Mouse (Mus musculus) frontal cortex, adult 2 months (tissue): ENCODE measurements around the gene Olfr1404. TPM values are rescaled to one million over a fixed set of nuclear protein-coding genes. Genes with fewer than 3 reads are reported as not detected.
"Not testable (repeated sequence)": the region's sequence is repeated elsewhere in the genome, so short reads cannot be mapped to it uniquely, and the experiment has no call there.

Experiments
- DNase-seq, 2 experiments: peaks; one replicate each; pipeline ENCODE4 v3.0.0; 2022; ENCODE audit warnings: low spot score in 1 of 2; ENCODE audit errors: extremely low spot score in 1 of 2
- polyA plus RNA-seq: library from polyadenylated mRNA; depleted of rRNA; stranded (reverse); fragments of >200 nt; gene quantifications from 2 replicates; pipeline ENCODE4 v1.2.3, GENCODE M21; 2012; rRNA removed

The Olfr1404 gene
- polyA plus RNA-seq: not detected in 2 replicates

GRCm38 (mm10) chr1:173212092-173212491 is at the start of gene Olfr1404:
Olfr1404 (plus strand) TSS chr1:173212392.
- no peak for DNase-seq

- DNase-seq: no peak
Observed at GRCm38 (mm10) chr1:173174154-173174842, 37.9 kb upstream of the Olfr1404 start.

GRCm38 (mm10) chr1:173190540-173190939 is 21.7 kb upstream of the Olfr1404 start, which contains the start of gene Olfr1406:
Olfr1406 (minus strand) TSS chr1:173190640.
- DNase-seq: no peak

DNA sequence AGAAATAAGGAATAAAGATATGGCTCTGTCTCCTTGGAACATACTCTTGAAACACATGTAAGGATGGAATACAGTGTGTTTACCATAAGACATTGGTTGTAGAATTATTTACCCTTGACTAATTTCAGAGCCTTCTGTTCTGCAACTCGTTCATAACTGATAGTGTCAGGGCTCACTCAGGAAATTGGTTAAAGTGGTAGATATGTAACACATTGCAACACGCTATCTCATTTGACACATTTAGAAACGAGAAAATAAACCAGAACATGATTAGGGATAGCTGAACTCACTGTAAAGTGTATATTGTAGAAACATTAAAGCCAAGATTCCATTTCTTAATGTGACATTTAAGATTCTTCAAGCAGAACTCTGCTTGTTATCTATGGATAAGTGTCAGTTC is 20.1 kb upstream of the Olfr1404 start:
- DNase-seq: no peak

GRCm38 (mm10) chr1:173196359-173196758 is 15.8 kb upstream of the Olfr1404 start:
- no peak for DNase-seq

GRCm38 (mm10) chr1:173197508-173197907 is 14.7 kb upstream of the Olfr1404 start, which contains the start of gene Olfr218:
Olfr218 (plus strand) TSS chr1:173197808.
- no peak for DNase-seq

GRCm38 (mm10) chr1:173216481-173216880 is 4.3 kb downstream of the Olfr1404 start:
- no peak for DNase-seq

GRCm38 (mm10) chr1:173227081-173227480 is 14.9 kb downstream of the Olfr1404 start, which contains the start of gene Fcer1a:
Fcer1a (minus strand) TSS chr1:173227214.
- DNase-seq: no peak

DNA sequence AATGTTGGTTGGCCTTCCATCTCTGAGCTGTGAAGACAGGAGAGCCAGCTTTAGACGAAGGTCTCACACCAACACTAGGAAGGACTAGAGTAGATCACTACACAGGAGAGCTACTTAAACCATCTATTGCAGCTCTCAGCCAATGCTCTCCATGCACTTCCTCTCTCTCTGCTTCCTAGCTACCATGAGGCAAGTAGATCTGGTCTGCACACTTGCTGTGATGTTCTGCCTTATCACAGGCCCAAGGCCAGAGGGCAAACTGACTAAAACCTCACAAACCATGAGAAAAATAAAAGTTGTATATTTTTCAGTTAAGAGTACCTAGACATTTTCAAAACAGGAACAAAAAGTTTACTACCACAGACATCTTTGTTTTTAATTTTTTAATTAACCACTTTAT is 24.8 kb downstream of the Olfr1404 start:
- not testable (repeated sequence) for DNase-seq

DNA sequence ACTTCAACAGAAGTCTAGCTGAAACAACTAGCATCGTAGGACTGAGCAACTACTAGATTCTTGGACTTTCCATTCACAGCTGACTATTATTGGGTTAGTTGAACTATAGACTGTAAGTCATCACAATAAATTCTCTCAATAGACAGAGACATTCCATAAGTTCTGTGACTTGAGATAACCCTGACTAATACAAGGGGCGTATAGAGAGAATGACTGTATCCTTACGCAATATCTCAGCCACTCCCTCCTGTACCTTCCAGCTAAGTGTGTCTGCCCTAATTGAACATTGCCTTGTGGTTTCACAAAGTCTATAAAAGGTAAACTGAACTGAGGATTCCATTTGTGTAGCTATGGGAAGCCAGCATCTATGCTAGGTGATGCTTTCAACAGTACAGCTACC is 37.7 kb downstream of the Olfr1404 start:
- DNase-seq: no peak

- DNase-seq: no peak
Observed at GRCm38 (mm10) chr1:173265701-173266100, 53.5 kb downstream of the Olfr1404 start, which contains the start of gene Olfr418. Olfr418 (plus strand) TSS chr1:173266001.

Other genes with a start within 250 kb of the Olfr1404 start
- gene Olfr1408, start 75.0 kb upstream of the Olfr1404 start, polyA plus RNA-seq: not detected in 2 replicates
- gene Olfr1406, start 21.8 kb upstream of the Olfr1404 start, polyA plus RNA-seq: not detected in 2 replicates
- gene Olfr218, start 14.6 kb upstream of the Olfr1404 start, polyA plus RNA-seq: not detected in 2 replicates
- gene Fcer1a, start 14.8 kb downstream of the Olfr1404 start, polyA plus RNA-seq: 0.11 TPM in 1 of 2 replicates, not detected in the other
- gene Olfr418, start 53.6 kb downstream of the Olfr1404 start, polyA plus RNA-seq: 0.04 TPM in 1 of 2 replicates, not detected in the other
- gene Mptx2, start 65.4 kb downstream of the Olfr1404 start, polyA plus RNA-seq: 0.19 TPM in 1 of 2 replicates, not detected in the other
- gene Ackr1, start 121.4 kb downstream of the Olfr1404 start, polyA plus RNA-seq: 115 and 129 TPM in 2 replicates
- 2.3 and 3.4 TPM in 2 replicates for gene Aim2, start 138.5 kb downstream of the Olfr1404 start, polyA plus RNA-seq
- gene Cadm3, start 155.3 kb downstream of the Olfr1404 start, polyA plus RNA-seq: 360 and 371 TPM in 2 replicates